Mouse (Mus musculus) adrenal gland, postnatal 14 days (tissue): Measurements from ENCODE around the gene Cdkn2a. TPM values are rescaled to one million over a fixed set of nuclear protein-coding genes. Genes with fewer than 3 reads are reported as not detected.

ENCODE experiments used
- DNase-seq: peaks from one replicate; pipeline ENCODE4 v3.0.0; 2021; ENCODE audit warnings: mixed read lengths
- total RNA-seq: library from RNA; stranded (reverse); gene quantifications from 2 replicates; pipeline ENCODE4 v1.2.3, GENCODE M21; 2021

Gene Cdkn2a
- total RNA-seq, 1 experiment from 2014 or later, result 2.2 TPM

DNA sequence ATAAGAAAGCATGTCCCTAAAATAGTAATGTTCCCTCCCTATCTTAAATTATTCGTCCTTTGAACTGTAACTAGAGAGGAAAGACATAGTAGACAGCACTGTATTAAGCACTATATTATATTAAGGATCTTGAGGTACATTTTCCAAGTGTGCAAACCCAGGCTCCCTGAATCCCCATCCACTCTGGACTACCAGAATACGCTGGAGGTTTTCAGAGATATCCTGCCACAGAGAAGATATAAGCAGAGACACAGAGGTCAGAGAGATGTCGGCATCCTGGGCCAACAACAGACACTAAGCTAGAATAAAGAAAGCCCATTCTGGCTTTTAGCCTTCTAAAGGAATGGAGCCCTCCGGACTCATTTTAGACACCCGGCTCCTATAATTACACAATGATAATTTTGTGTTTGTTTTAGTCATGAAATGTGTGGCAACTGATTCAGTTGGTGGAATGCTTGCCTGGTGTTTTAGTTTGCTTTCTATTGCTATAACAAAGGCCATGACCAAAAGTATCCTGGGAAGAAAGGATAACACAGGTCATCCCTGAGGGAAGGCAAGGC is 17.0 kb downstream of the Cdkn2a start:
- DNase-seq, result no peak

DNA sequence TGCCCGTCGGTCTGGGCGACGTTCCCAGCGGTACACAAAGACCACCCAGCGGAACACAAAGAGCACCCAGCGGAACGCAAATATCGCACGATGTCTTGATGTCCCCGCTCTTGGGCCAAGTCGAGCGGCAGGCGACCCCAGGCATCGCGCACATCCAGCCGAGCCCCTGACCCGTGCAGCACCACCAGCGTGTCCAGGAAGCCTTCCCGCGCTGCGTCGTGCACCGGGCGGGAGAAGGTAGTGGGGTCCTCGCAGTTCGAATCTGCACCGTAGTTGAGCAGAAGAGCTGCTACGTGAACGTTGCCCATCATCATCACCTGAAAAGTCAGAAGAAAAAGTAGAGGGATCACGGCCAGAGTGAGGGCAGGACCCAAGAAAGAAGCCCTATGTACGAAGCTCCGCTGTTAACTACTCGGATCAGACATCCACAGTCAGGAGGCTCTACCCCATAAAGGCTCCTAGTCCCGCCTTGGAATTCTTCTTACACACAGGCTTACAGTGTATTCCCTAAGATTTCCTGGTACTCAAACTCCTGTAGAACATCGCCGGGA is 17.7 kb downstream of the Cdkn2a start:
- no peak for DNase-seq

DNA sequence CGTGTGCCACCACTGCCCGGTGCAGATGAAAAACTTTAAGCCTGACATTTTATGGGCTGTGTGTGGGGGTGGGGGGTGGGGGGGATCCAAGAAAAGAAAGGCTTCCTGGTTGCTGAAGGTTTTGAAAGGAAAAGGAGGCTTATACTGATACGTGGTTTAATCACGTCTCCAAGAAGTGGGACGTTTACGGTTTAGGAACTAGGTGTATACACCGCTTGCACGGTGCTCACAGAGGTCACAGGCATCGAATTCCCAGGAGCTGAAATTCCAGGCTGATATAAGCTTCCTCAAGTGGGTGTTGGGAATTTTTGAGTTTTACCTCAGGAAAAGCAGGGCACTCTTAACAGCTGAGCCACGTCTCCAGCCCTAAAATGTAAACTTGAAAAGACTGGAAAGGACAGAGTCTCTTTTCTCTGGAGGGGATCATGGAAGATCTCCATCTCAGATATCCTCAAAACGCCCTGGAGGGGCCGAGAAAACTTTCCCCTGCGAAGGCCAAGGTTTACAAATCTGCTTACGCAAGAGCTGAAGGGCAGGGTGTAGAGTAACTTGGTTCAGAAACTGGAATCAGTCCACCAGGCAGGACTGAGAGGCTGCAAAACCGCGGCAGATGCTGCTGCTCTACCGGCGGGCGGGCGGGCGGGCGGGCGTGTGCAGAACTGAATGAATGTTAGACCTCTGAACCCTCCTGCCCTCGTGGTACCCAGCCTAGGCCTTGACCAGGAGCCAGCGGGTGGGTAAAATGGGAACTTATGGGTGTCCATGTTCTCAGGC is 18.5 kb downstream of the Cdkn2a start:
- DNase-seq, result peak; percentile 14

DNA sequence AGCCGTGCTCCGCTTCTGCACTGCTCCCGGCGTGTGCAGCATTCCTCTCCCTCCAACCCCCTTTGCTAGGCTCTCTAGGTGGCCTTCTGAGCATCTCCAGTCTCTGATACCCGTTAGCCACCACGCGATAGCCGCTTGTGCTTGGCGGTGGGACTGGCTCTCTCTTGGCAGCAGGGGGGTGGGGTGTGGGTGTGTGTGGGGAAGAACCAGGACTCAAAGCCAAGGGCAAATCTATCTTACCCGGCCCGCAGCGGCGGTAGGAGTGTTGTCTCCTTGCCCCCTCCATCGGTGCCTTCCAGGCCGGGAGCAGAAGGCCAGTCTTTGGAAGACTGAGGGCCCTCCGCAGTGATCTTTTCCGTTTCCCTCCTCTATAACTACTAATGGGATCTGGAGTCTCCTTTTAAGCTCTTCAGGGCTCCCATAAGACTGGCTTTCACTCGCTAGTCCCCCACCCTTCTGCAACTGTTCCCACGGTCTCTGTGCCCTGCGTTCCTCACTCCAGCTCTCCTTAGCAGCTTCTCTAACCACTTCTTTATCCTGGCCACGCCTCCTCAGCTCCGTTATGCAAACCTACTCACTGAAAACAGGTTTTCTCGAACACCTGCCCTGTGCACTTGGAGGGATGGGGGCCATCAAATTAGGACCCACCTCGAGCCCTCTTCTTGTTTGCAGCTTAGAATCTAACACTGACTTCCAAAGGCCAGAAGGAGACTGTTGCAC is 19.5 kb downstream of the Cdkn2a start:
- DNase-seq, result no peak

DNA sequence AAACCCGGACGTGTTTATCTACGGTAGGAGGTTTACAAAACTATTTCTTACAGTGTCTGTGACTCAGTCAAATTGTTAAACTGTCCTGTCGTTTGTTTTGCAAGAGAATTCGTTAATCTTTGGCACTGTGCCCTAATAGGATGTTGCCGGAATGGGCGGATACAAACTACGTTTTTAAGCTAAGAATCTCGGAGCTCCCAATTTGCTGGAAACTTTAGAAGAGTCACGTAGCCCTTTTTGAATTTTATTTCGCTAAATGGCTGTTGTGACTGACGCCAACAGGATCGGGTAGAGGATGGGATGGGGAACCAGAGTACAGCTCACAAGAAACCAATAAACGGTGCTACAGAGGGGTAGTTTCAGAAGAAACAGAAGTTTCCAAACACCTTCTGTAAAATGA is 20.4 kb downstream of the Cdkn2a start:
- DNase-seq, result no peak

DNA sequence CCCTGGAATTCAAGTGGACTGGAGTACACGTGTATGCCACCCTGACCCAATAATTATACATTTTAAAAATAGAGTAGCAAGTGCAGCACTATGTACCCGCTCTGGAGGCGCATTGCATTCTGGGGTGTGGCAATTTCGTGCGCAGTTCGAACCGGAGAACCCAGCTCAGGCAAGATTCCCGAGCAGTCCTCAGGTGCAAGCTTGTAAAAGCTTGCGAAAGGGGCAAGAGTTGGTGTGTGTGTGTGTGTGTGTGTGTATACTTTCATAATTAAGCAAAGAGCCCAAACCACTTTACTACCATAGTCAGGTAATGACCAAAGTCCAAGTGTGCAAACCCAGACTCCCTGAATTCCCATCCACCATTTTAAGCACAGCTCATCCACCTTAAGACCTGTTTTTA is 20.9 kb downstream of the Cdkn2a start:
- no peak for DNase-seq

DNA sequence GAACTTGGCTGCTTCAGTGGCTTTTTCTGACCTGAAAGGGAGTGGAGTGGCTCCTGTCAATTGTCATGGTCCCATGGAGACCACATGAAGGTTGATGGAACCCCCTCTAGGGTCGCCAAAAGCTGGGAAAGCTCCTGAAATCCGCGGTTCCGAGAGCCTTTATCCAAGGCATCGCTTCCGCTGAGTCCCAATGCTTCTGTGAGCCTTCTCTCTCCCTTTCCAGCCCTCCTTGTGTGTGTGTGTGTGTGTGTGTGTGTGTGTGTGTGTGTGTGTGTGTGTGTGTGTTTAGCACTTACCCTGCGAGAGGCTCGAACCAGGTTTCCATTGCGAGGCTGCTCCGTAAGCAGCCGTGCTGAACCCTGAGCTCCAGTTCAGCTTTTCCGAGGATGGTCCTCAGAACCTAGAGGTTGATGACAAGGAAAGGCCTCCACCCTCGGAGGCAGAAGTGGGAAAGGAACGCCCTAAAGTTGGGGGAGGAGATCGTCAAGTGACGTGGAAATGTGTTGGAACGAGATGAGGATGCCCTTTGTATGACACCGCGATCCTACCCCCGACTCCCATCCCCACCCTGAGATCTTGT is 21.4 kb downstream of the Cdkn2a start:
- no peak for DNase-seq

DNA sequence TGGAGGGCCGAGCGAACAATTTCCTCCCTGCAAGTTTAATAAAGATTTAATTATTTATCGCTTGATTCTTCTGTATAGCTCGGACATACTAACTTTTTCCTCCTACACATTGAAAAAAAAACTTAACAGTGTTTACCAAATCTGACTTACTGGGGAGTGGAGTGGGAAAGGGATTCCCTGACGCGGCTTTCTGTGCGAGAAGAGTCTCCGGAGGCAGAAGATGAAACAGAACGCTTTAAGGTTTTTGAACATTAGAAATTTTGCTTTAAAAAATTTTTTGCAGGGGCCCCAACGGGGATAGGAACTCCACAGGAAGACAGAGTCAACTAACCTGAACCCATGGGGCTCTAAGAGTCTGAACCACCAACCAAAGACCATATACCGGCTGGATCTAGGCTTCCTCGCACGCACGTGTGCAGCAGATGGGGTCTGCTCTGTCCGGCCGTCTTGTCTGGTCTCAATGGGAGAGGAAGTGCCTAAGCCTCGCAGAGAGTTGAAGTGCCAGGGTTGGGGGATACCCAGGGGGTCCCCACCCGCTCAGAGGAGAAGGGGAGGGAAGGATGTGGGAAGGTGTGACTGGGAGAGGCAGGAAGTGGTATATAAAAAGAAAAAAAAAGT is 22.2 kb downstream of the Cdkn2a start:
- no peak for DNase-seq

DNA sequence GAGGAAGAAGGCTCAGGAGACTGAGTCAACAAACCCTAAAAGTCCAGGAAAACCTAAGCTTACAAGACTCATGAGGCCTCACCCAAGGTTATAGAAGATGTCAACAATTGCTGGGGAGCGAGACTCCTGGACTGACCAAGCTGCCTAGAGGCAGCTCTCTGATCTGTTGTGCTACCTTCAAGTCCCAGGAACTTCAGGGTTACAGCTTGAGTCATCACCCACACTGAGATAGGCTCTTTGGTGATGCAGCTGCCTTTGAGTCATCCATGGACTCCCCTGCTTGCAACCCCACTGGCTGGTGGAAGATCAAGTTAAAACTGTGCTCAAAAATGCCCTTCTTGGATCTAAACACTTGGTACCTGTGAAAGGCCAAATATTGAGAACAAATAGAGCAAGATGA is 36.7 kb downstream of the Cdkn2a start:
- DNase-seq, result peak; percentile 25

DNA sequence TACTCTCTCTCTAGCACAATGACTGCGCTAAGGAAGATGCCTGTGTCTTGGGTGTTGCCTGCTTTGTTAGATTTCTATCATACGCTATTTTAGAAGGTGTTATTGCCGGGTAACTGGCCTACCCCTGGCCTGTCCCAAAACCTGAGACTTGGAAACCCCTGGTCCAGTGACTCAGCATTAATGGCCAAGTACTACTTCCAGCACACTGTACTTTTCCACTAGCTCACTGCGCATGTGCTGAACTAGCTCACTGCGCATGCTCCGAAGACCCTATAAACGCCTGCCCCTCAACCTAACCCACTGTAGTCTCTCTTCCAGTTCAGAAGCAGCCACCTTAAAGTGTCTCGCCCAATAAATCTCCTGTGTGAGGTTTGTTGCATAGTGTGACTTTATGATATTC is 60.0 kb downstream of the Cdkn2a start:
- DNase-seq, result no peak

Other genes with a start within 250 kb of the Cdkn2a start
- gene Mtap, start 157.5 kb downstream of the Cdkn2a start, total RNA-seq, result 30.8 and 34.2 TPM in 2 replicates
- gene Cdkn2b, start 16.4 kb upstream of the Cdkn2a start, total RNA-seq, result 3.0 and 3.8 TPM in 2 replicates